Mouse (Mus musculus): Measurements from ENCODE around the gene Irgm1. TPM values are rescaled to one million over a fixed set of nuclear protein-coding genes. Genes with fewer than 3 reads are reported as not detected.

The Irgm1 gene
- total and polyA plus RNA-seq, 3 experiments: 25.7 to 58.1 (median 49.0) TPM

- Histone ChIP-seq H3K4me2 (ENCODE audit: insufficient read depth, low read depth, poor library complexity, severe bottlenecking) (no peak overlapping the region), H3K4me3 (replicated peaks in 1 of 3; ENCODE audit: low read depth in 2 of 3, low read length in 2 of 3, poor library complexity in 1 of 3) (peak overlapping the region in 1 of 3 experiments; percentile 3), H3K9ac (ENCODE audit: insufficient read depth, low read depth) (no peak overlapping the region), H3K79me2 (replicated peaks; ENCODE audit: control insufficient read depth, extremely low read depth, insufficient read depth, poor library complexity, severe bottlenecking) (no peaks in the 10 kb centered on the region), H3K27ac (ENCODE audit: insufficient read depth, low read depth) (0 out of 2 replicates have a peak overlapping the region, but pooled peaks have one; percentile 6), H3K27me3 (replicated peaks) (no peaks in the 10 kb centered on the region), H3K9me3 (replicated peaks; ENCODE audit: low read length) (no peaks in the 10 kb centered on the region), H3K4me1 (ENCODE audit: control insufficient read depth in 1 of 2, insufficient read depth in 2 of 2) (peaks cover 21 to 67% of the 10 kb centered on the region in 2 experiments), H3K36me3 (replicated peaks in 1 of 2; ENCODE audit: control insufficient read depth in 1 of 2, insufficient read depth in 1 of 2, low read length in 1 of 2) (peaks cover 28 to 37% of the 10 kb centered on the region in 2 experiments)
- peak; percentile 65 for DNase-seq (ENCODE audit: extremely low read depth)
- in situ Hi-C loops (cut with MboI; ENCODE audit: low pct_ligation_motif_present, low pct_unique_long_range_greater_than_20kb, low sequenced_read_pairs) (no loop called here), dilution Hi-C loops (cut with MboI; ENCODE audit: extremely low pct_ligation_motif_present, extremely low pct_unique_long_range_greater_than_20kb, low sequenced_read_pairs) (no loop called here)
- 0 out of 2 replicates have a peak, but pooled peaks have one; percentile 24 for TF ChIP-seq MXI1 (IDR thresholded peaks at IDR 0.05; ENCODE audit: low read depth, low read length)
- TF ChIP-seq MAX (IDR thresholded peaks at IDR 0.05; ENCODE audit: low read length): no peak
- TF ChIP-seq MEF2A (IDR thresholded peaks at IDR 0.05; ENCODE audit: borderline replicate concordance, low read depth, low read length): 0 out of 2 replicates have a peak, but pooled peaks have one; percentile 35
- TF ChIP-seq ZMIZ1 (IDR thresholded peaks at IDR 0.05; ENCODE audit: low read depth, low read length): no peak
- TF ChIP-seq SMC3 (IDR thresholded peaks at IDR 0.05; ENCODE audit: low read depth, low read length): no peak
- TF ChIP-seq BHLHE40 (IDR thresholded peaks at IDR 0.05; ENCODE audit: low read depth, low read length): no peak
- TF ChIP-seq NRF1 (IDR thresholded peaks at IDR 0.05; ENCODE audit: low read depth, low read length): no peak
- TF ChIP-seq SIN3A (IDR thresholded peaks at IDR 0.05; ENCODE audit: low read length): peak; percentile 44; the same call in 1 of the 2 replicates
- TF ChIP-seq ETS1 (conservative IDR thresholded peaks at IDR 0.05; ENCODE audit: low read depth, low read length): peak; percentile 95
- 0 out of 2 replicates have a peak, but pooled peaks have one; percentile 20 for TF ChIP-seq TCF12 (IDR thresholded peaks at IDR 0.05; ENCODE audit: low read depth, low read length)
- TF ChIP-seq UBTF (IDR thresholded peaks at IDR 0.05; ENCODE audit: low read depth, low read length): no peak
- no peak; the same call in none of the 2 replicates for TF ChIP-seq ELF1 (IDR thresholded peaks at IDR 0.05; ENCODE audit: low read depth, low read length)
- no peak for TF ChIP-seq PAX5 (IDR thresholded peaks at IDR 0.05; ENCODE audit: low read length)
Observed at GRCm38 (mm10) chr11:48845244-48845815, 26.2 kb downstream of the Irgm1 start.

GRCm38 (mm10) chr11:48844309-48844708, 27.2 kb downstream of the Irgm1 start:
- in situ Hi-C loops (cut with MboI; ENCODE audit: low pct_ligation_motif_present, low pct_unique_long_range_greater_than_20kb, low sequenced_read_pairs): no loop called here
- no peak overlapping the region for H3K27ac ChIP-seq (ENCODE audit: insufficient read depth, low read depth)
- peaks cover 27 to 77% of the 10 kb centered on the region in 2 experiments for H3K4me1 ChIP-seq (ENCODE audit: control insufficient read depth in 1 of 2, insufficient read depth in 2 of 2)
- H3K79me2 ChIP-seq (replicated peaks; ENCODE audit: control insufficient read depth, extremely low read depth, insufficient read depth, poor library complexity, severe bottlenecking): no peaks in the 10 kb centered on the region
- H3K4me3 ChIP-seq (replicated peaks in 1 of 3; ENCODE audit: low read depth in 2 of 3, low read length in 2 of 3, poor library complexity in 1 of 3): no peak overlapping the region
- H3K36me3 ChIP-seq (replicated peaks in 1 of 2; ENCODE audit: control insufficient read depth in 1 of 2, insufficient read depth in 1 of 2, low read length in 1 of 2): peaks cover 20 to 29% of the 10 kb centered on the region in 2 experiments
- H3K9ac ChIP-seq (ENCODE audit: insufficient read depth, low read depth): no peak overlapping the region
- H3K9me3 ChIP-seq (replicated peaks; ENCODE audit: low read length): no peaks in the 10 kb centered on the region
- DNase-seq (ENCODE audit: extremely low read depth): no peak
- no peaks in the 10 kb centered on the region for H3K27me3 ChIP-seq (replicated peaks)
- TF ChIP-seq UBTF (IDR thresholded peaks at IDR 0.05; ENCODE audit: low read depth, low read length) (no peak), RCOR1 (conservative IDR thresholded peaks at IDR 0.05; ENCODE audit: low read depth, low read length) (no peak), SIN3A (IDR thresholded peaks at IDR 0.05; ENCODE audit: low read length) (no peak)
- dilution Hi-C loops (cut with MboI; ENCODE audit: extremely low pct_ligation_motif_present, extremely low pct_unique_long_range_greater_than_20kb, low sequenced_read_pairs): no loop called here
- no peak overlapping the region for H3K4me2 ChIP-seq (ENCODE audit: insufficient read depth, low read depth, poor library complexity, severe bottlenecking)

Measured in CH12.LX (cell line).